Mouse (Mus musculus) small intestine, adult 2 months (tissue): Measurements from ENCODE around the gene Odf3l1.

ENCODE experiments used
- CTCF ChIP-seq: fragments of 200-500 bp; IDR thresholded peaks from 2 replicates; pipeline ENCODE4 v1.5.1; 2012; ENCODE audit warnings: low read depth, mild to moderate bottlenecking, control low read depth, inconsistent platforms, low read length, moderate library complexity, mixed read lengths; ENCODE audit not compliant: insufficient replicate concordance, insufficient read length; ENCODE audit errors: extremely low read depth
- POLR2A ChIP-seq: fragments of 200-500 bp; IDR thresholded peaks from 2 replicates; pipeline ENCODE4 v1.6.1; 2012; ENCODE audit warnings: low read depth, mild to moderate bottlenecking, control low read depth, inconsistent platforms, low read length, moderate library complexity

DNA sequence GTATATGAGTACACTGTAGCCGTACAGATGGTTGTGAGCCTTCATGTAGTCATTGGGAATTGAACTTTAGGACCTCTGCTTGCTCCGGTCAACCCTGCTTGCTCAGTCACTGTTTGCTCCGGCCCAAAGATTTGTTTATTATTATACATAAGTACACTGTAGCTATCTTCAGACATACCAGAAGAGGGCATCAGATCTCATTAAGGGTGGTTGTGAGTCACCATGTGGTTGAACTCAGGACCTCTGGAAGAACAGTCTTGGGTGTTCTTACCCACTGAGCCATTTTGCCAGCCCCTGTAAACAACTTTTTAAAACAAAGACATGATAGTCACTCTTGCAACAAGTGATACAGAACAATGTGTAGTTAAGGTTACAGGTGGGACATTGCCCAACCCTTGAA, 32.6 kb downstream of the Odf3l1 start:
- TF ChIP-seq CTCF, result no peak
- no peak for TF ChIP-seq POLR2A
